Mouse (Mus musculus): Measurements from ENCODE around the gene H2al1a. TPM values are rescaled to one million over a fixed set of nuclear protein-coding genes. Genes with fewer than 3 reads are reported as not detected.
"Not testable (repeated sequence)": the region's sequence is repeated elsewhere in the genome, so short reads cannot be mapped to it uniquely, and the experiment has no call there.

The H2al1a gene
- polyA plus RNA-seq, 2 experiments: not detected

- no peak overlapping the region for H3K27ac ChIP-seq
- no peaks in the 10 kb centered on the region for H3K27me3 ChIP-seq (ENCODE audit: control insufficient read depth, insufficient read depth, low read length)
- H3K9me3 ChIP-seq (ENCODE audit: control insufficient read depth, low read length): no peaks in the 10 kb centered on the region
- H3K4me3 ChIP-seq (ENCODE audit: insufficient read depth in 1 of 2, low read depth in 2 of 2, low read length in 2 of 2): no peak overlapping the region
- TF ChIP-seq EP300 (IDR thresholded peaks at IDR 0.05; ENCODE audit: low read depth) (no peak), CTCF (IDR thresholded peaks at IDR 0.05; ENCODE audit: low read depth) (no peak)
- no peak overlapping the region for H3K9ac ChIP-seq (replicated peaks)
- DNase-seq (ENCODE audit: low read depth in 3 of 3, low spot score in 3 of 3): no peak
- ATAC-seq (ENCODE audit: insufficient read depth): no peak
- H3K4me1 ChIP-seq (replicated peaks; ENCODE audit: control insufficient read depth in 2 of 2, insufficient read depth in 2 of 2, low read length in 1 of 2): no peaks in the 10 kb centered on the region
- no peak overlapping the region for H3K4me2 ChIP-seq (ENCODE audit: low read depth)
- H3K36me3 ChIP-seq (replicated peaks; ENCODE audit: control insufficient read depth, insufficient read depth, low read depth): no peaks in the 10 kb centered on the region
- 34% methylated on average over 2 of the region's 2 CpGs for WGBS (ENCODE audit: insufficient replicate concordance)
Measured at GRCm38 (mm10) chrX:11280741-11281140, 18.3 kb upstream of the H2al1a start.

GRCm38 (mm10) chrX:11288306-11288882, 10.7 kb upstream of the H2al1a start:
- no peak for ATAC-seq (ENCODE audit: insufficient read depth)
- H3K9me3 ChIP-seq (ENCODE audit: control insufficient read depth, low read length): no peaks in the 10 kb centered on the region
- no peak for TF ChIP-seq CTCF (IDR thresholded peaks at IDR 0.05; ENCODE audit: low read depth)
- no peak for TF ChIP-seq EP300 (IDR thresholded peaks at IDR 0.05; ENCODE audit: low read depth)
- H3K4me2 ChIP-seq (ENCODE audit: low read depth): no peak overlapping the region
- no peaks in the 10 kb centered on the region for H3K36me3 ChIP-seq (replicated peaks; ENCODE audit: control insufficient read depth, insufficient read depth, low read depth)
- H3K4me1 ChIP-seq (replicated peaks; ENCODE audit: control insufficient read depth in 2 of 2, insufficient read depth in 2 of 2, low read length in 1 of 2): no peaks in the 10 kb centered on the region
- no peak overlapping the region for H3K27ac ChIP-seq
- no peaks in the 10 kb centered on the region for H3K27me3 ChIP-seq (ENCODE audit: control insufficient read depth, insufficient read depth, low read length)
- WGBS (ENCODE audit: insufficient replicate concordance): 44% methylated on average over 14 of the region's 14 CpGs
- no peak overlapping the region for H3K9ac ChIP-seq (replicated peaks)
- DNase-seq (ENCODE audit: low read depth in 3 of 3, low spot score in 3 of 3): no peak
- H3K4me3 ChIP-seq (ENCODE audit: insufficient read depth in 1 of 2, low read depth in 2 of 2, low read length in 2 of 2): no peak overlapping the region

- H3K36me3 ChIP-seq (replicated peaks; ENCODE audit: control insufficient read depth, insufficient read depth, low read depth): no peaks in the 10 kb centered on the region
- 32% methylated on average over 4 of the region's 4 CpGs for WGBS (ENCODE audit: insufficient replicate concordance)
- TF ChIP-seq CTCF (IDR thresholded peaks at IDR 0.05; ENCODE audit: low read depth) (no peak), EP300 (IDR thresholded peaks at IDR 0.05; ENCODE audit: low read depth) (no peak)
Measured at GRCm38 (mm10) chrX:11289244-11289643, 9.8 kb upstream of the H2al1a start.

GRCm38 (mm10) chrX:11302132-11302531, 3.1 kb downstream of the H2al1a start, which contains the start of gene H2al1b:
Gene H2al1b (plus strand): TSS chrX:11302432.
- 81% methylated on average over 1 of the region's 3 CpGs for WGBS (ENCODE audit: insufficient replicate concordance)
- H3K9ac ChIP-seq (replicated peaks); H3K36me3 ChIP-seq (replicated peaks; ENCODE audit: control insufficient read depth, insufficient read depth, low read depth); H3K4me2 ChIP-seq (ENCODE audit: low read depth); H3K9me3 ChIP-seq (ENCODE audit: control insufficient read depth, low read length); H3K27me3 ChIP-seq (ENCODE audit: control insufficient read depth, insufficient read depth, low read length); DNase-seq (ENCODE audit: low read depth in 3 of 3, low spot score in 3 of 3); H3K4me1 ChIP-seq (replicated peaks; ENCODE audit: control insufficient read depth in 2 of 2, insufficient read depth in 2 of 2, low read length in 1 of 2); H3K4me3 ChIP-seq (ENCODE audit: insufficient read depth in 1 of 2, low read depth in 2 of 2, low read length in 2 of 2); H3K27ac ChIP-seq; ATAC-seq (ENCODE audit: insufficient read depth): not testable (repeated sequence)

More at GRCm38 (mm10) chrX:11289244-11289643, 9.8 kb upstream of the H2al1a start:
- Histone ChIP-seq H3K4me1 (replicated peaks; ENCODE audit: control insufficient read depth in 2 of 2, insufficient read depth in 2 of 2, low read length in 1 of 2) (no peaks in the 10 kb centered on the region), H3K27me3 (ENCODE audit: control insufficient read depth, insufficient read depth, low read length) (no peaks in the 10 kb centered on the region), H3K9ac (replicated peaks) (no peak overlapping the region), H3K4me2 (ENCODE audit: low read depth) (no peak overlapping the region), H3K27ac (no peak overlapping the region), H3K4me3 (ENCODE audit: insufficient read depth in 1 of 2, low read depth in 2 of 2, low read length in 2 of 2) (no peak overlapping the region), H3K9me3 (ENCODE audit: control insufficient read depth, low read length) (no peaks in the 10 kb centered on the region)
- no peak for ATAC-seq (ENCODE audit: insufficient read depth)
- no peak for DNase-seq (ENCODE audit: low read depth in 3 of 3, low spot score in 3 of 3)

GRCm38 (mm10) chrX:11305355-11305754, 6.3 kb downstream of the H2al1a start, which contains the start of gene H2al1c:
Gene H2al1c (plus strand): TSS chrX:11305655.
- H3K4me3 ChIP-seq (ENCODE audit: insufficient read depth in 1 of 2, low read depth in 2 of 2, low read length in 2 of 2); ATAC-seq (ENCODE audit: insufficient read depth); H3K9ac ChIP-seq (replicated peaks); H3K9me3 ChIP-seq (ENCODE audit: control insufficient read depth, low read length); H3K27me3 ChIP-seq (ENCODE audit: control insufficient read depth, insufficient read depth, low read length); DNase-seq (ENCODE audit: low read depth in 3 of 3, low spot score in 3 of 3); H3K36me3 ChIP-seq (replicated peaks; ENCODE audit: control insufficient read depth, insufficient read depth, low read depth); H3K4me2 ChIP-seq (ENCODE audit: low read depth); H3K4me1 ChIP-seq (replicated peaks; ENCODE audit: control insufficient read depth in 2 of 2, insufficient read depth in 2 of 2, low read length in 1 of 2); H3K27ac ChIP-seq: not testable (repeated sequence)
- 55% methylated on average over 1 of the region's 6 CpGs for WGBS (ENCODE audit: insufficient replicate concordance)

GRCm38 (mm10) chrX:11308524-11308923, 9.5 kb downstream of the H2al1a start, which contains the start of gene H2al1d:
Gene H2al1d (plus strand): TSS chrX:11308824.
- WGBS (ENCODE audit: insufficient replicate concordance): no CpG with 5 or more reads among the region's 6 CpGs
- H3K4me1 ChIP-seq (replicated peaks; ENCODE audit: control insufficient read depth in 2 of 2, insufficient read depth in 2 of 2, low read length in 1 of 2); H3K4me3 ChIP-seq (ENCODE audit: insufficient read depth in 1 of 2, low read depth in 2 of 2, low read length in 2 of 2); H3K9ac ChIP-seq (replicated peaks); H3K27ac ChIP-seq; H3K27me3 ChIP-seq (ENCODE audit: control insufficient read depth, insufficient read depth, low read length); H3K4me2 ChIP-seq (ENCODE audit: low read depth); H3K36me3 ChIP-seq (replicated peaks; ENCODE audit: control insufficient read depth, insufficient read depth, low read depth); H3K9me3 ChIP-seq (ENCODE audit: control insufficient read depth, low read length); DNase-seq (ENCODE audit: low read depth in 3 of 3, low spot score in 3 of 3); ATAC-seq (ENCODE audit: insufficient read depth): not testable (repeated sequence)

- not testable (repeated sequence) for H3K4me3 ChIP-seq (ENCODE audit: insufficient read depth in 1 of 2, low read depth in 2 of 2, low read length in 2 of 2); H3K36me3 ChIP-seq (replicated peaks; ENCODE audit: control insufficient read depth, insufficient read depth, low read depth); H3K4me2 ChIP-seq (ENCODE audit: low read depth); ATAC-seq (ENCODE audit: insufficient read depth); H3K9me3 ChIP-seq (ENCODE audit: control insufficient read depth, low read length); H3K4me1 ChIP-seq (replicated peaks; ENCODE audit: control insufficient read depth in 2 of 2, insufficient read depth in 2 of 2, low read length in 1 of 2); H3K9ac ChIP-seq (replicated peaks); H3K27me3 ChIP-seq (ENCODE audit: control insufficient read depth, insufficient read depth, low read length); DNase-seq (ENCODE audit: low read depth in 3 of 3, low spot score in 3 of 3); H3K27ac ChIP-seq
- WGBS (ENCODE audit: insufficient replicate concordance): no CpG with 5 or more reads among the region's 3 CpGs
Measured at GRCm38 (mm10) chrX:11311634-11312033, 12.6 kb downstream of the H2al1a start, which contains the start of gene H2al1e. Gene H2al1e (plus strand): TSS chrX:11311934.

- H3K9me3 ChIP-seq (ENCODE audit: control insufficient read depth, low read length); H3K4me1 ChIP-seq (replicated peaks; ENCODE audit: control insufficient read depth in 2 of 2, insufficient read depth in 2 of 2, low read length in 1 of 2); H3K9ac ChIP-seq (replicated peaks); H3K27ac ChIP-seq; H3K27me3 ChIP-seq (ENCODE audit: control insufficient read depth, insufficient read depth, low read length); ATAC-seq (ENCODE audit: insufficient read depth); H3K36me3 ChIP-seq (replicated peaks; ENCODE audit: control insufficient read depth, insufficient read depth, low read depth); H3K4me2 ChIP-seq (ENCODE audit: low read depth); DNase-seq (ENCODE audit: low read depth in 3 of 3, low spot score in 3 of 3); H3K4me3 ChIP-seq (ENCODE audit: insufficient read depth in 1 of 2, low read depth in 2 of 2, low read length in 2 of 2): not testable (repeated sequence)
- WGBS (ENCODE audit: insufficient replicate concordance): no CpG with 5 or more reads among the region's 6 CpGs
Measured at GRCm38 (mm10) chrX:11314858-11315257, 15.8 kb downstream of the H2al1a start, which contains the start of gene H2al1f. Gene H2al1f (plus strand): TSS chrX:11315158.

All from liver, embryonic 14.5 days (tissue).